Mouse (Mus musculus): ENCODE measurements around the gene Evi2b.

DNA sequence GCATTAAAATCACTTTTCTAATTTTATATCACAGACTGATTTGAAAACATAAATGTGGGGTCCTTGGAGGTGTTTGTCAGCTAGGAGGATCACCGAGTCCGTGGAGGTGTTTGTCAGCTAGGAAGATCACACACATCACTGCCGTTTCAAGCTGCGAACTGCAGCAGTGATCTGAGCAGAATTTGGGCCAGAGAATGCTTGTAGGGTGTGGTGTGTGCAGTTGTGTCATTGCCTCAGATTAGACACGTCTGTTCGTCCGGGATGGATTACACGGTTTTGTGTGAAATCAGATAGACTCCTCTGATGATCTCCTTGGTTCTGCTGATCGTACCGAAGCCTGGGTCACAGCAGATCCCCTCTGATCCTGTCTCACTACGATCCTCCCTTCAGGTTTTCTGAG lies 7.2 kb upstream of the Evi2b start:
- TF ChIP-seq CTCF (IDR thresholded peaks at IDR 0.05; ENCODE audit: borderline replicate concordance, control insufficient read depth, extremely low read depth, insufficient read depth, low read length, poor library complexity) (no peak), POLR2A (IDR thresholded peaks at IDR 0.05; ENCODE audit: control insufficient read depth, extremely low read depth, insufficient read depth, low read length, poor library complexity) (no peak)

Measured in thymus, adult 2 months (tissue).